Mouse (Mus musculus): ENCODE measurements around the gene Tex2. TPM values are rescaled to one million over a fixed set of nuclear protein-coding genes. Genes with fewer than 3 reads are reported as not detected.
"Not testable (repeated sequence)": the region's sequence is repeated elsewhere in the genome, so short reads cannot be mapped to it uniquely, and the experiment has no call there.

Tex2 gene
- polyA plus RNA-seq, 1 experiment, result 25.0 TPM

DNA sequence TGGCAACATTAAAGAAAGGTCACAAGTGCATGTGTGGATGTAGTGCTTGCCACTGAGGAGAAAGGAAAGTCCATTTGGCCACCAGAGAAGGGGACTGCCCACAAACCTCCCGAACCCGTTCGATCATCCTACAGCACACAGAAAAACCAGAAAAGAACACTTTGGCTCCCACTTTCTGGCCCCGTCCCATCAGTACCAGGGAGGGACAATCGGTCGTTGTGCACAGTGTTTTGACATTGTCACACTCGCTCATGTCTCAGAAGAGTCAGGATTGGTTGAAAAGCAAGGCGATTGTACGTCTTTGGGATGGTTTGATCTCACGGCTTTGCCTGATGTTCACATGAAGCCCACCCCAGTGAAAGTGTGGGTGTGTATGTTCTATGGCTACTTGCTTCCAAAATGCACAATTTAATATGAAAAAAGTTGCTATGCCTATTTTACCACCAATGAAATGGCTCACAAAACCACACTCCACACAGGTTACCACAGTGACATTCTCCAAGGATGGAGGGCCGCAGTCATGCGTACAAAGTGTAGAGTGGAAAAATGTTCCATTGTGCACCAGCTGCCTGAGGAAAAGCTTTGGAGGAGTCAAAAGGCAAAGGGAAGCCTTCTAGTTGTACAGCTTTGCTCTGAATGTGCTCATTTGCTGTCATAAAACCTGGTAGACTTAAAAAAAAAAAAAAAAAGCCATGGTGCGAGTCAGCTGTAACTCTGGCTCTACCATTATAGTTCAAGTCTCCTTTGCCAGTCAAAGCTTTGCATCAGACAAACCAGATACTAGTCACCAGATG, 110.4 kb downstream of the Tex2 start:
- TF ChIP-seq CTCF (IDR thresholded peaks at IDR 0.05; ENCODE audit: low read depth, low read length) (no peak), POLR2A (IDR thresholded peaks at IDR 0.05; ENCODE audit: borderline replicate concordance, low read depth, low read length) (no peak)
- Histone ChIP-seq H3K4me3 (ENCODE audit: insufficient read depth, low read length) (no peak overlapping the region), H3K4me1 (ENCODE audit: control insufficient read depth, insufficient read depth, low read length) (peaks cover 13% of the 10 kb centered on the region), H3K27ac (ENCODE audit: insufficient read depth, low read depth, low read length) (0 out of 2 replicates have a peak overlapping the region, but pooled peaks have one; percentile 15)

DNA sequence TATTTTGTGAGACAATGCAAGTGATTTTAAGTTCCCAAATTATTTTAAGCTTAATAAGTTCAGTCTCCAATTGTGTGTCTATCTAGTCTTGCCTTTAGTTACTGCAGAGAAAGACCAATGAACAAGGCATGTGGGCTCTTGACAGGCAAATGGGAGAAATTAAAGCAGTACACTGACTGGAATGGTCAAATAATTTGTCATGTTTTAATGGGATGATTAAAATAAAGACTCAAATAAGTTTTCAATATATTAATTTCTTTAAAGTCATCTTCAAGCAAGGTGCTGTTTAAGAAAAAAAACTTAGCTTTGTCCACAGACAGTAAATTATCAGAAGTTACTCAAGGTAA, 111.1 kb downstream of the Tex2 start:
- Histone ChIP-seq H3K4me1 (ENCODE audit: control insufficient read depth, insufficient read depth, low read length) (peaks cover 13% of the 10 kb centered on the region), H3K27ac (ENCODE audit: insufficient read depth, low read depth, low read length) (peak overlapping the region; percentile 96; the same call in 1 of the 2 replicates), H3K4me3 (ENCODE audit: insufficient read depth, low read length) (no peak overlapping the region)
- TF ChIP-seq POLR2A (IDR thresholded peaks at IDR 0.05; ENCODE audit: borderline replicate concordance, low read depth, low read length) (no peak), CTCF (IDR thresholded peaks at IDR 0.05; ENCODE audit: low read depth, low read length) (no peak)

DNA sequence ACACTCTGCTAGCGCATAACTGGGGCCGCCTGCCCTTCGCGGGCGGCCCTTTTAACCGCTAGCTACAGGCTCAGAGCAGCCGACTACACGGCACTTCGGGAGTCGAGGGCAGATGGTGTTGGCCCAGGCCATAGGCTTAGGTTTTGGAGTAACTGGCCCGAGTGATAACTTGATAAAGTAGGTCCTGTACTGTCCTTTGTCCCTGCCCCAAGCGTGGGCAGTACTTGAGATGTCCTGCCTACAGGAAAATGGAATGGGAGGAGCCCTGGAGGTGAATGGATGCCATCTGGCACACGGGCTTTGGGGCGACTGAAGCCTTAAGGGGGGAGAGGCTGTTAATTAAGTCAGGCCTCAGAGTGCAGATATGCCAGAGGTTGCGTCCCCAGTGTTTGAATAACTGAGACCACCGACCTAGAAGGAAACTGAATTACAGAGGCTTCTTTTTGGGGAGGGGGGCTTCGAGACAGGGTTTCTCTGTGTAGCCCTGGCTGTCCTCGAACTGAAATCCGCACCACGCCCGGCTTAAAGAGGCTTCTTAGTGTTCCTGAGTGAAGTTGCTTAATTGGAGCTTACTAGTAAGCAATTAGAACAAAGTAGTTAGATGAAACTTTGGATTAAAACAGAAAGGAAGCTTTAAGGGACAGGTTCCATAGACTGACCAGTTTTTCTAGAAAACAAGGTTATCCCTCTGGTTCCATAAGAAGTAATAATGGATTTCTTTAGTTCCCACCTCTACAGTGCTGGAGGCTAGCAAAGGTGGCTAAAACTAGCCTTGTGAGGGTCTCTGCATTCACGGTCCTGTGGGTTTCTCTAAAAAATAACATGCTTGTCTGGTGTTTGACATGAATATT, 111.7 kb downstream of the Tex2 start:
- 0 out of 2 replicates have a peak, but pooled peaks have one; percentile 13 for TF ChIP-seq POLR2A (IDR thresholded peaks at IDR 0.05; ENCODE audit: borderline replicate concordance, low read depth, low read length)
- no peak for TF ChIP-seq CTCF (IDR thresholded peaks at IDR 0.05; ENCODE audit: low read depth, low read length)
- Histone ChIP-seq H3K27ac (ENCODE audit: insufficient read depth, low read depth, low read length) (peak overlapping the region; percentile 96), H3K4me1 (ENCODE audit: control insufficient read depth, insufficient read depth, low read length) (peaks cover 13% of the 10 kb centered on the region), H3K4me3 (ENCODE audit: insufficient read depth, low read length) (peak overlapping the region; percentile 100)

DNA sequence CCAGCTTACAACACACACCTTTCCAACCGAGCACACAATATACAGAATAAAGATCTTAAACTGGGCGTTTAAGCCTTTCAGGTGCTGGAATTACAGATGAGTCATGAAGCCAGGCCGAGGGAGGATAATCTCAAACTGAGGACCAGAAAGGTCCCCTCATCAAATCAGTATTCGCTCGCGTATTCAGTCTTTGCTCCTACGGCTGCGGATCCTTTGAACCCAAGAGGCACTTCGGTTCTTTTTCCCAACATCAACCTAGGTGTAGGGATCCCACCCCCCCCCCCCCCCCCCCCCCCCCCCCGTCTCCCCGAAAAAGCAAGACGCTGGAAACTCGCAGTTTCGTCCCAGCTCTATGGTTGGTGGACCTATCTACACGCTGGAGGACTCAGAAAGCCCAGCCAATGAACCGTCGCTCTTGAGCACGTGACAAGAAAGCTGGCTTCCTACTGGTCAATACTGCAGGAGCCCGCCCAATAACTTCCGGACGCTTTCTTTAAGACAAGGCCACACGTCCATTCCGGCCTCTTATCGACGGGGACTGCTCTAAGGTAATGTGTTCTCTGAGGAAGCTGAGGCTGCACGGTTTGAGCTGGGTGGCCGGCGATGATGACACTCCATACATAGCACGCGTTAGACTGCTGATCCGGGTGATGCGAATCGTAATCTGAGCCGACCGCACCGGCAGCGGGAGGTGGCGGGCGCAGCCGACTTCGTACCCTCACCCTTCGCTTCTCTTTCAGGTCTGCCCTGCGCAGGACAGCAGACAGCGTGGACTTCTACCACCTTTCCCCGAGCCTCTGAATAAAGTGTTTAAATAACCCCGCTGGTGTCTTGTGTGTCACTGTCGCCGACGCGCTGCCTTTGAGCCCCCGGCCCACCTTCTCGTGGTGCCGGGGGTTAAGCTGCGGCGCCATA, 112.6 kb downstream of the Tex2 start:
- Histone ChIP-seq H3K4me3 (ENCODE audit: insufficient read depth, low read length) (peak overlapping the region; percentile 100), H3K4me1 (ENCODE audit: control insufficient read depth, insufficient read depth, low read length) (peaks cover 13% of the 10 kb centered on the region), H3K27ac (ENCODE audit: insufficient read depth, low read depth, low read length) (peak overlapping the region; percentile 96)
- TF ChIP-seq CTCF (IDR thresholded peaks at IDR 0.05; ENCODE audit: low read depth, low read length) (no peak), POLR2A (IDR thresholded peaks at IDR 0.05; ENCODE audit: borderline replicate concordance, low read depth, low read length) (peak; percentile 96)

DNA sequence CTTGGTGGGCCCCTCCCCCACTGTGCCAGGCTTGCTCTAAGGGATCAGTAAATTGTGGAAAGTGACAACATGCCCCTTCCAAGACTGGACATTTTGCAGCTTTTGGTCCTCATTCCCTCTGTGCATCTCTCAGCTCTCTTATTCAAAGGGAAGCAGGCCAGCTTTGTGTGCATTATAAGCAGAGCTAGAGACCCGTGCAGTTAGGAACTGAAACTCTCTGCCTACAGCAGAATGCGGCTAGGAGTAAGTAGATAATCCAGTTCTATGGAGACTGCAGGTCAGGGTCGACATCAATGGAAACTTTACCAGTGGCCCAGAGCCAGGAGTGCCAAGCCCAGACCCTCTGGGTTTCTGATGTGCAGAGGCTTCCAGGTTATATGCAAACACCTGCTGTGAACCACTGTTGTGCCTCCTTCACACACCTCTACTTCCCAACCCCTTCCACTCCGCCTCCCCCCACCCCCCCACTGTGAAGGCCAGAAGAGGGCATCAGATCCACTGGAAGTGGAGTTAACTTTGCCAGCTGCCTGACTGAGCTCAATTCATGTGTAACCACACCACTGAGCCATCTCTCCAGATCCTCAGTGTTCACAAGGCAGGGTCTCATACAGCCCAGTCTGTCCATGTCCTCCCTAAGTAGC, 114.4 kb downstream of the Tex2 start:
- Histone ChIP-seq H3K4me3 (ENCODE audit: insufficient read depth, low read length) (no peak overlapping the region), H3K27ac (ENCODE audit: insufficient read depth, low read depth, low read length) (peak overlapping the region; percentile 50), H3K4me1 (ENCODE audit: control insufficient read depth, insufficient read depth, low read length) (peaks cover 13% of the 10 kb centered on the region)
- no peak for TF ChIP-seq POLR2A (IDR thresholded peaks at IDR 0.05; ENCODE audit: borderline replicate concordance, low read depth, low read length)
- TF ChIP-seq CTCF (IDR thresholded peaks at IDR 0.05; ENCODE audit: low read depth, low read length), result no peak

DNA sequence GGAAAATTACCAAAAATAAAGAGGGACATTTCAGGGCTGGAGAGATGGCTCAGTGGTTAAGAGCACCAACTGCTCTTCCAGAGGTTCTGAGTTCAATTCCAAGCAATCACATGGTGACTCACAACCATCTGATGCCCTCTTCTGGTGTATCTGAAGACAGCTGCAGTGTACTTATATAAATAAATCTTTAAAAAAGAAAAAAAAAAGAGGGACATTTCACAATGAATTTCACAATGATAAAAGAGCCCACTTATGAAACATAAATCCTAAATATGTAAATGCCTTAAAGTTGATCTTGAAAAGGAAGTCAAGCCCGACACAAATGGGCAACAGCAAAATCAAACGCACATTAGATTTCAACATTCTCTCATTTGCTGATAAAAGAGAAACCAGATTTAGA, 115.3 kb downstream of the Tex2 start:
- H3K4me3 ChIP-seq (ENCODE audit: insufficient read depth, low read length), result no peak overlapping the region
- no peak for TF ChIP-seq CTCF (IDR thresholded peaks at IDR 0.05; ENCODE audit: low read depth, low read length)
- TF ChIP-seq POLR2A (IDR thresholded peaks at IDR 0.05; ENCODE audit: borderline replicate concordance, low read depth, low read length), result no peak
- peaks cover 13% of the 10 kb centered on the region for H3K4me1 ChIP-seq (ENCODE audit: control insufficient read depth, insufficient read depth, low read length)
- H3K27ac ChIP-seq (ENCODE audit: insufficient read depth, low read depth, low read length), result peak overlapping the region; percentile 50

DNA sequence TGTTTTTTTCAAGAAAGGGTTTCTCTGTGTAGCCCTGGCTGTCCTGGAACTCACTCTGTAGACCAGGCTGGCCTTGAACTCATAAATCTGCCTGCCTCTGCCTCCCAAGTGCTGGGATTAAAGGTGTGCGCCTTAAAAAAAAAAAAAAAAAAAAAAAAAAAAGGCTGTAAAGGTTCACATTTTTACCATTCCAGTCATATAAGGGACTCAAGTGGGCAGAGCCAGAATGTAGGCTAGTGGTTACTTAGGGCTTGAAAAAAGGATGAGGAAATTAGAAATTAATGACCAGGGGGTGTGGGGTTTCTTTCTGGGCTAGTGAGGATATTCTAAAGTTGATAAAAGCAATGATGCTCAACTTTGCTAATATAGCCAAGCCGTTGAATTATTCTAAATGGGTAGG, 116.2 kb downstream of the Tex2 start:
- peaks cover 13% of the 10 kb centered on the region for H3K4me1 ChIP-seq (ENCODE audit: control insufficient read depth, insufficient read depth, low read length)
- H3K27ac ChIP-seq (ENCODE audit: insufficient read depth, low read depth, low read length); H3K4me3 ChIP-seq (ENCODE audit: insufficient read depth, low read length): not testable (repeated sequence)

DNA sequence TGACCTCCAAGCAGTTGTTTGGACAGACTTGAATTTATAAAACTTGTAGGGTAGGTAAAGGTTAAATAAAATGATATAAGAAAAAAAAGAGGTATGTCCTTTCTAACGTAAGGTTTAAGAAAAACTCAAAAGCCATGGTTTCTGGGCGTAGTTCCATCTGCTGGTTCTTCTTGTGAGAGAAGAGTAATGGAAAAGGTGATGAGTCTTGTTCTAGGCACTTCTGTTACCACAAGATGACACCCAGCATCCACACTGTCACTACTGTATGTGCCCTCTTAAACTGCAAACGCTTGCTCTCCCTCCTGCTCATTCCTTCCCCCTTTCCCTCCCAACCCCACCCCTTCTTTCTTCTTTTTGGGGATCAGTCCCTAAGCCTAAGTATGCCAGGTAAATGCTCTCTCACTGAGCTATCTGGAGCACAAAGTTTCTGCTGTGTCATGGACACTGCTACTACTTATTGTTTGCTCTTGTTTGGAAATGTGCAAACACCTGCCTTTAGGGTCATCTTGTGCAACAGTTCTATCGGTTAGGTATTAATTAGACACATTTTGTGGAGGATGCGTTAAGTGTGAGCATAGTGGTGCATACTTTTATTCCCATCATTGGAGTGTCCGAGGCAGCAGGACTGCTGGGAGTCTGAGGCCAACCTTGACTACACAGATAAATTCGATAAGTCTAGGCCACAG, 120.1 kb downstream of the Tex2 start:
- TF ChIP-seq CTCF (IDR thresholded peaks at IDR 0.05; ENCODE audit: low read depth, low read length) (no peak), POLR2A (IDR thresholded peaks at IDR 0.05; ENCODE audit: borderline replicate concordance, low read depth, low read length) (no peak)
- no peak overlapping the region for H3K4me3 ChIP-seq (ENCODE audit: insufficient read depth, low read length)
- no peak overlapping the region for H3K27ac ChIP-seq (ENCODE audit: insufficient read depth, low read depth, low read length)
- peaks cover 6% of the 10 kb centered on the region for H3K4me1 ChIP-seq (ENCODE audit: control insufficient read depth, insufficient read depth, low read length)
